Mouse (Mus musculus): ENCODE measurements around the gene Shisa9.

- no peak for TF ChIP-seq POLR2A (IDR thresholded peaks at IDR 0.05; ENCODE audit: borderline replicate concordance, low read depth, low read length)
- no peak for TF ChIP-seq CTCF (IDR thresholded peaks at IDR 0.05; ENCODE audit: low read depth, low read length)
Measured at GRCm38 (mm10) chr16:12214018-12214417, 230.1 kb downstream of the Shisa9 start.
